Mouse (Mus musculus) cerebellum, adult 2 months (tissue): ENCODE measurements around the gene Cep135.

Experiments
- CTCF ChIP-seq: fragments of 200-500 bp; IDR thresholded peaks from 2 replicates; pipeline ENCODE4 v1.5.1; 2011; ENCODE audit warnings: low read depth, mild to moderate bottlenecking, control low read depth, low read length, moderate library complexity, borderline replicate concordance; ENCODE audit not compliant: insufficient read depth
- POLR2A ChIP-seq: fragments of 200-500 bp; IDR thresholded peaks from 2 replicates; pipeline ENCODE4 v1.6.1; 2011; ENCODE audit warnings: low read length, control low read depth, borderline replicate concordance; ENCODE audit not compliant: insufficient read depth

- no peak for TF ChIP-seq CTCF
- TF ChIP-seq POLR2A: no peak
These were observed 61.4 kb downstream of the Cep135 start for GRCm38 (mm10) chr5:76649897-76650296.
